Mouse (Mus musculus) left cerebral cortex, postnatal 36 days (tissue): Measurements from ENCODE around the gene Olfr149. TPM values are rescaled to one million over a fixed set of nuclear protein-coding genes. Genes with fewer than 3 reads are reported as not detected.
"Not testable (repeated sequence)": the region's sequence is repeated elsewhere in the genome, so short reads cannot be mapped to it uniquely, and the experiment has no call there.

Experiments
- DNase-seq, 2 experiments: peaks; one replicate each; pipeline ENCODE4 v3.0.0; 2021 to 2022; ENCODE audit warnings: low spot score in 2 of 2, mixed read lengths in 1 of 2
- intact Hi-C: fragments of 180-260 bp; cut with DNase I; formaldehyde crosslinking; loops from one replicate; pipeline ENCODE4 v1.15.1; 2025
- total RNA-seq, 2 experiments: library from RNA; stranded (reverse); gene quantifications; 2 replicates each; pipeline ENCODE4 v1.2.3; 2021

Gene Olfr149
- not detected for total RNA-seq

GRCm38 (mm10) chr9:39707017-39707416 lies at the start of gene Olfr149:
TSS of gene Olfr149 (minus strand) at chr9:39707117.
- DNase-seq: no peak
- intact Hi-C loops: no loop called here

GRCm38 (mm10) chr9:39746428-39746827 lies 39.5 kb upstream of the Olfr149 start:
- peak in 1 of 2 experiments; percentile 4 for DNase-seq
- intact Hi-C loops: no loop called here

- intact Hi-C loops: no loop called here
- no peak for DNase-seq
Observed at GRCm38 (mm10) chr9:39745949-39746348, 39.0 kb upstream of the Olfr149 start, which contains the start of gene Olfr967. TSS of gene Olfr967 (plus strand) at chr9:39746249.

- no peak for DNase-seq
- intact Hi-C loops: no loop called here
Observed at GRCm38 (mm10) chr9:39740741-39741140, 33.8 kb upstream of the Olfr149 start.

GRCm38 (mm10) chr9:39730678-39731077 lies 23.8 kb upstream of the Olfr149 start, which contains the start of gene Olfr150:
TSS of gene Olfr150 (plus strand) at chr9:39730978.
- DNase-seq: no peak
- intact Hi-C loops: no loop called here

- no peak for DNase-seq
- intact Hi-C loops: no loop called here
Observed at GRCm38 (mm10) chr9:39711053-39711452, 4.1 kb upstream of the Olfr149 start, which contains the start of gene Olfr965. TSS of gene Olfr965 (plus strand) at chr9:39711353.

- DNase-seq: no peak
- intact Hi-C loops: no loop called here
Observed at GRCm38 (mm10) chr9:39708958-39709357, 2.0 kb upstream of the Olfr149 start.

- DNase-seq, intact Hi-C loops: not testable (repeated sequence)
Observed at GRCm38 (mm10) chr9:39701123-39701522, 5.8 kb downstream of the Olfr149 start.

- no peak for DNase-seq
Observed at GRCm38 (mm10) chr9:39679280-39679679, 27.6 kb downstream of the Olfr149 start.

GRCm38 (mm10) chr9:39678557-39678956 lies 28.4 kb downstream of the Olfr149 start:
- intact Hi-C loops: no loop called here
- no peak for DNase-seq

More at GRCm38 (mm10) chr9:39679280-39679679, 27.6 kb downstream of the Olfr149 start:
- intact Hi-C loops: no loop called here

- intact Hi-C loops: no loop called here
- no peak for DNase-seq
Observed at GRCm38 (mm10) chr9:39674820-39675219, 32.1 kb downstream of the Olfr149 start.

- DNase-seq: no peak
- intact Hi-C loops: no loop called here
Observed at GRCm38 (mm10) chr9:39669723-39670122, 37.2 kb downstream of the Olfr149 start.

- intact Hi-C loops: no loop called here
- no peak for DNase-seq
Observed at GRCm38 (mm10) chr9:39666905-39667304, 40.0 kb downstream of the Olfr149 start, which contains the start of gene Olfr963. TSS of gene Olfr963 (plus strand) at chr9:39667205.

- no peak for DNase-seq
- intact Hi-C loops: no loop called here
Observed at GRCm38 (mm10) chr9:39654756-39655396, 52.0 kb downstream of the Olfr149 start.

Other genes with a start within 250 kb of the Olfr149 start
- not detected for gene Olfr955, start 235.2 kb downstream of the Olfr149 start, total RNA-seq
- gene Olfr44, start 213.1 kb downstream of the Olfr149 start, total RNA-seq: not detected
- not detected for gene Olfr957, start 191.3 kb downstream of the Olfr149 start, total RNA-seq
- not detected for gene Olfr958, start 153.1 kb downstream of the Olfr149 start, total RNA-seq
- gene Olfr959, start 131.5 kb downstream of the Olfr149 start, total RNA-seq: not detected
- 1 to 10 TPM; 3.3 to 7.3 TPM for gene AW551984, start 102.7 kb downstream of the Olfr149 start, total RNA-seq
- not detected for gene Olfr148, start 96.5 kb downstream of the Olfr149 start, total RNA-seq
- not detected for gene Olfr960, start 85.7 kb downstream of the Olfr149 start, total RNA-seq
- not detected for gene Olfr961, start 62.0 kb downstream of the Olfr149 start, total RNA-seq
- gene Olfr963, start 39.9 kb downstream of the Olfr149 start, total RNA-seq: not detected
- not detected for gene Olfr965, start 4.2 kb upstream of the Olfr149 start, total RNA-seq
- gene Olfr150, start 23.9 kb upstream of the Olfr149 start, total RNA-seq: not detected
- gene Olfr967, start 39.1 kb upstream of the Olfr149 start, total RNA-seq: not detected
- gene Olfr968, start 76.1 kb upstream of the Olfr149 start, total RNA-seq: not detected
- gene Olfr969, start 83.8 kb upstream of the Olfr149 start, total RNA-seq: not detected
- gene Olfr970, start 101.7 kb upstream of the Olfr149 start, total RNA-seq: not detected
- gene Olfr971, start 129.8 kb upstream of the Olfr149 start, total RNA-seq: not detected
- gene Olfr972, start 159.3 kb upstream of the Olfr149 start, total RNA-seq: not detected
- not detected for gene Olfr229, start 200.2 kb upstream of the Olfr149 start, total RNA-seq
- not detected for gene Olfr974, start 230.4 kb upstream of the Olfr149 start, total RNA-seq
- not detected for gene Olfr975, start 244.9 kb upstream of the Olfr149 start, total RNA-seq